Mouse (Mus musculus): ENCODE results near the gene Slc22a23. TPM values are rescaled to one million over a fixed set of nuclear protein-coding genes. Genes with fewer than 3 reads are reported as not detected.
A peak's percentile ranks its signal among the peaks of the same experiment; 100 is the strongest.

Gene Slc22a23
- polyA plus RNA-seq, 2 experiments, result 6.4 to 16.6 TPM

DNA sequence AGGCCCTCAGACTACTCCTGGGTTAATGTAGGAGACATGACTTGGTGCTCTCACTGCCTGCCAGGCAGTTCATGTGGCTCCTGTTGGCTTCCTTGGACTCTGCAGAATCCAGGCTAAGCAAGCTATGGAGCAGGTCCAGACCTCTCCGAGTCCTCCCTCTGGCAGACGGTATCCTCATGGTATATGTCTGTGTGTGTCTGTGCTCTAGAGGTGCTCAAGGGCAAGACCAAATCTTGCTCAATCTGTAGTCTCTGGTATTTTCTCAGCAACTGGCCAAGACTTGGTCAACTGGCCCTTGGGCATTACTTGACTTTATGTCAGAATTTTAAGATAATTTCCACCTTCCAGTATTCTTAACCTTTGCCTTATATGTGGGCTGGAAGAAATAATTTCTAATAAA lies 159.6 kb downstream of the Slc22a23 start:
- H3K4me1 ChIP-seq (ENCODE audit: control insufficient read depth, insufficient read depth, low read length), result no peaks in the 10 kb centered on the region
- 84% methylated on average over 2 of the region's 2 CpGs for WGBS
- ATAC-seq (ENCODE audit: low FRiP score, low read depth) (no peak), DNase-seq (ENCODE audit: low spot score) (no peak)
- no peak overlapping the region for H3K9ac ChIP-seq (ENCODE audit: low read depth, low read length, severe bottlenecking)
- H3K4me3 ChIP-seq (replicated peaks; ENCODE audit: low read length), result no peak overlapping the region
- H3K36me3 ChIP-seq (ENCODE audit: control insufficient read depth, insufficient read depth, low read length), result peaks cover 13% of the 10 kb centered on the region; the same call in 1 of the 2 replicates
- no peak overlapping the region for H3K27ac ChIP-seq (replicated peaks; ENCODE audit: low read depth, low read length)
- no peak for TF ChIP-seq POLR2A (IDR thresholded peaks at IDR 0.05; ENCODE audit: borderline replicate concordance, extremely low read depth, insufficient read depth, insufficient read length)
- H3K27me3 ChIP-seq (ENCODE audit: control insufficient read depth, insufficient read depth, low read length), result no peaks in the 10 kb centered on the region
- H3K9me3 ChIP-seq (ENCODE audit: control insufficient read depth, low read length), result no peaks in the 10 kb centered on the region
- H3K4me2 ChIP-seq (replicated peaks; ENCODE audit: low read depth, low read length, severe bottlenecking), result no peak overlapping the region

DNA sequence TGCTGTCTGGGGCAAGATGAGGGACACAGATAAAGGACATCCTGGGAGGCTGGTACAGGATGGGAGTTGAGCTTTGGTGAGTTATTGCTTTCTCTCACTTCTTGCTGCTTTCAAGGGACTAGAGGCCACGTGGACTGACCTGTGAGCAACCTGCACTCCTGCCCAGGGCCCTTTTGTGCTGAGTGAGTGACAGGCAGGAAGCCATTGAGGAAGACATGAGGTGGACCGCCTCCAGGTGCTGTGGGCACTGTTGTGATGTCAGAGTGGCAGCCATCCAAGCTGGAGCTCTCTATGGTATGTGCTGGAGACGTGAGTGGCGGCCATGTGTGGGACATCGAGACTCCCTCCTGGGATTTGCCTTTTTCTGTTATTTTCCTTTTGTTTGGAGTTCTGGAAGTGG lies 163.4 kb downstream of the Slc22a23 start:
- no peak overlapping the region for H3K4me2 ChIP-seq (replicated peaks; ENCODE audit: low read depth, low read length, severe bottlenecking)

DNA sequence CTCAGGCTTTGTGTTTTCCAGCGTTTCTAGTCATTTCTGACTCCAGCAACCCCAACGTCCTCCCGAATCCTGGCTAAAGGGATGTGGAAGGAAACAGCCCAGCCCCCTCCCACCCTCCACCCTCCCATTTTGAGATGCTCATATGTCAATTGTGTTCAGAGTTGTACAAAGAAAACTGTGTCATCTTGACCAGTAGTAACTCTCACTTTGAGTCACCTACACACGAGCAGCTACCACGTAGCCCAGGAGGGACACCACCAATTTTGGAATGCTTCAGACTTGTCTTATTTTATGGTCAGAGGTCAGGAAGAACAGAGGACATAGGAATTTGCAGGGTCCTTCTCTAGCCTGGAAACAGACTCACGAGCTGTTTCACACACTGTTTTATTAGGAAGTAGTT lies 171.0 kb downstream of the Slc22a23 start:
- ATAC-seq (ENCODE audit: low FRiP score, low read depth), result no peak
- Histone ChIP-seq H3K4me3 (replicated peaks; ENCODE audit: low read length) (no peak overlapping the region), H3K4me2 (replicated peaks; ENCODE audit: low read depth, low read length, severe bottlenecking) (no peak overlapping the region), H3K9ac (ENCODE audit: low read depth, low read length, severe bottlenecking) (no peak overlapping the region), H3K9me3 (ENCODE audit: control insufficient read depth, low read length) (no peaks in the 10 kb centered on the region), H3K4me1 (ENCODE audit: control insufficient read depth, insufficient read depth, low read length) (no peaks in the 10 kb centered on the region), H3K27me3 (ENCODE audit: control insufficient read depth, insufficient read depth, low read length) (no peaks in the 10 kb centered on the region), H3K27ac (replicated peaks; ENCODE audit: low read depth, low read length) (no peak overlapping the region), H3K36me3 (ENCODE audit: control insufficient read depth, insufficient read depth, low read length) (0 out of 2 replicates have a peak, but pooled peaks cover 4% of the 10 kb centered on the region)
- TF ChIP-seq POLR2A (IDR thresholded peaks at IDR 0.05; ENCODE audit: borderline replicate concordance, extremely low read depth, insufficient read depth, insufficient read length), result no peak
- WGBS, result 90% methylated on average over 6 of the region's 6 CpGs
- DNase-seq (ENCODE audit: low spot score), result no peak

More for the DNA sequence above, 163.4 kb downstream of the Slc22a23 start:
- Histone ChIP-seq H3K4me1 (ENCODE audit: control insufficient read depth, insufficient read depth, low read length) (no peaks in the 10 kb centered on the region), H3K27ac (replicated peaks; ENCODE audit: low read depth, low read length) (no peak overlapping the region), H3K9me3 (ENCODE audit: control insufficient read depth, low read length) (no peaks in the 10 kb centered on the region), H3K4me3 (replicated peaks; ENCODE audit: low read length) (no peak overlapping the region), H3K9ac (ENCODE audit: low read depth, low read length, severe bottlenecking) (no peak overlapping the region), H3K36me3 (ENCODE audit: control insufficient read depth, insufficient read depth, low read length) (peaks cover 26% of the 10 kb centered on the region), H3K27me3 (ENCODE audit: control insufficient read depth, insufficient read depth, low read length) (no peaks in the 10 kb centered on the region)
- no peak for TF ChIP-seq POLR2A (IDR thresholded peaks at IDR 0.05; ENCODE audit: borderline replicate concordance, extremely low read depth, insufficient read depth, insufficient read length)
- 75% methylated on average over 5 of the region's 5 CpGs for WGBS
- no peak for DNase-seq (ENCODE audit: low spot score)
- ATAC-seq (ENCODE audit: low FRiP score, low read depth), result no peak

DNA sequence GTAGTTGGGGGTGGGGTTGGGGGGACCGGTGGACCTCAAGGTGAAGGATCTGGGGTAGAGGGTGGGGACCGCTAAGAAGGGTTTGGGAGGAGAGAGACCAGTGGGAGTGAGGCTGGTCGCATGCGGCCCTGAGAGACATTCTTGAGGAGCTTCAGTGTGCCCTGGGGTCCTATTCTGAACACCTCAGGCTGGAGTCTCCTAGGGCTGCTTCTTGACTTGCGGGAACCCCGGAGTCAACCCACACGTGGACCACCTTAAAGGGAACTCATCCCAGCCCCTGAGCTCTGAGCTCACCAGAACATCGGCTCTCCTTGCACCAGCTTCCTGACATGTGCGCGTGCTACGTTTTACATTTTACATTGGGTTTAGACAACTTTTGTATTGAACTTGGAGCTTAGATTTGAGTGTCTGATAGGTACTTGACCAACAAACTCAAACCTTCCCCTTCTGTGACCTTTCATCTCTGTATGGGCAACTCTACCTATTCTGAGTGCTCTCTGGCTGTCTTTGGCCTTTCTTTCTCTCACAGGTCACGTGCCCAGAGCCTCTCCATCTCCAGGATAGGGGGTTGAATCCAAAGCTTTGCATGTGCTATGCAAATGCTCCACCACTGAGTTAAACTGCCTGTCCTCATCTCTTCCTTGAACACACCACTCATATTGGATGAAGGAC lies 181.5 kb downstream of the Slc22a23 start:
- peak; percentile 38; the same call in 1 of the 2 replicates for ATAC-seq (ENCODE audit: low FRiP score, low read depth)
- Histone ChIP-seq H3K27me3 (ENCODE audit: control insufficient read depth, insufficient read depth, low read length) (no peaks in the 10 kb centered on the region), H3K4me1 (ENCODE audit: control insufficient read depth, insufficient read depth, low read length) (peaks cover 15% of the 10 kb centered on the region), H3K36me3 (ENCODE audit: control insufficient read depth, insufficient read depth, low read length) (peaks cover 9% of the 10 kb centered on the region; the same call in 1 of the 2 replicates), H3K9me3 (ENCODE audit: control insufficient read depth, low read length) (no peaks in the 10 kb centered on the region), H3K27ac (replicated peaks; ENCODE audit: low read depth, low read length) (peak overlapping the region; percentile 89), H3K4me3 (replicated peaks; ENCODE audit: low read length) (peak overlapping the region; percentile 71), H3K9ac (ENCODE audit: low read depth, low read length, severe bottlenecking) (peak overlapping the region; percentile 70), H3K4me2 (replicated peaks; ENCODE audit: low read depth, low read length, severe bottlenecking) (peak overlapping the region; percentile 71)
- DNase-seq (ENCODE audit: low spot score), result no peak
- WGBS, result 35% methylated on average over 11 of the region's 12 CpGs
- TF ChIP-seq POLR2A (IDR thresholded peaks at IDR 0.05; ENCODE audit: borderline replicate concordance, extremely low read depth, insufficient read depth, insufficient read length), result no peak

DNA sequence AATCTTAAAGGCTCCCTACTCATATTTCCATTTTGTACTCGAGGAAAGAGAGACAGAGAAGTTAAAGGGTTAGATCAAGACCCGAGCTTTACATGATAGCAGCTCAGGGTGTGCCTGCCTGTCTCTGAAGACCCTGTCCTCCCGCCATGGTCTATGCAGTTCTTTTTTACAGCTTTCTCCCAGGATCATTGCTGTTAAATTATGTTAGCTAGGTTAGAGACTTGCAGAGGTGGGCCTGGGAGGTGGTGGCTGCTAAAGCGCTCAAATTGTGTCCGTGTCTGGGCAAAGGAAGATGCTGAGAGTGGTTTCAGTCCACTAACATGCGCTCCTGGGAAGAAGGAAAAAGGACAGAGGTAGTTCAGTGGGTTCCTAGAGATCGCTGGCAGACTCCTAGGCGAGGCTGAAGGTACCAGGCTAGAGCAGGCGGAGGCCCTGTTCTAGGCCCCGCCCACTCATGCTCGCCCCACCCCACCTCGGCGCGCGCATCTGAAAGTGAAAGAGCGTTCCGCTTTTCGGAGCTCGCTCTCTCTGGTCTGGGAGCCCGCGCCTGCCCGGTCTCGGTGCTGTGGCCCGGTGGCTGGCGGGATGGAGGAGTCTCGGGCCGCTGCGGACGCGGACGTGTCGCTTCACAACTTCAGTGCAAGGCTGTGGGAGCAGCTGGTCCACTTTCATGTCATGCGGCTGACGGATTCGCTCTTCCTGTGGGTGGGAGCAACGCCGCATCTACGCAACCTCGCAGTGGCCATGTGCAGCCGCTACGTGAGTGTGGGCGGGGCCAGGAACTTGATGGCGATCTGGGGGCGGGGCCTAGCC lies 182.3 kb downstream of the Slc22a23 start, which contains the start of gene Psmg4:
Psmg4 (plus strand) TSS at position 474 of the 813 bp plus-strand sequence.
- H3K27me3 ChIP-seq (ENCODE audit: control insufficient read depth, insufficient read depth, low read length), result no peaks in the 10 kb centered on the region
- H3K36me3 ChIP-seq (ENCODE audit: control insufficient read depth, insufficient read depth, low read length), result peaks cover 9% of the 10 kb centered on the region; the same call in 1 of the 2 replicates
- H3K4me2 ChIP-seq (replicated peaks; ENCODE audit: low read depth, low read length, severe bottlenecking), result peak within 1 kb of the TSS; percentile 71
- WGBS, result 2% methylated on average over 41 of the region's 44 CpGs
- H3K27ac ChIP-seq (replicated peaks; ENCODE audit: low read depth, low read length), result peak within 1 kb of the TSS; percentile 89
- H3K4me3 ChIP-seq (replicated peaks; ENCODE audit: low read length), result peak within 1 kb of the TSS; percentile 71
- H3K4me1 ChIP-seq (ENCODE audit: control insufficient read depth, insufficient read depth, low read length), result peaks cover 15% of the 10 kb centered on the region
- peak within 1 kb of the TSS; percentile 70 for H3K9ac ChIP-seq (ENCODE audit: low read depth, low read length, severe bottlenecking)
- peak; percentile 90 for DNase-seq (ENCODE audit: low spot score)
- H3K9me3 ChIP-seq (ENCODE audit: control insufficient read depth, low read length), result no peaks in the 10 kb centered on the region
- ATAC-seq (ENCODE audit: low FRiP score, low read depth), result peak; percentile 97
- TF ChIP-seq POLR2A (IDR thresholded peaks at IDR 0.05; ENCODE audit: borderline replicate concordance, extremely low read depth, insufficient read depth, insufficient read length), result peak; percentile 57; the same call in 1 of the 2 replicates
